Mouse (Mus musculus): ENCODE results near the gene Atxn7l3.

The Atxn7l3 gene

DNA sequence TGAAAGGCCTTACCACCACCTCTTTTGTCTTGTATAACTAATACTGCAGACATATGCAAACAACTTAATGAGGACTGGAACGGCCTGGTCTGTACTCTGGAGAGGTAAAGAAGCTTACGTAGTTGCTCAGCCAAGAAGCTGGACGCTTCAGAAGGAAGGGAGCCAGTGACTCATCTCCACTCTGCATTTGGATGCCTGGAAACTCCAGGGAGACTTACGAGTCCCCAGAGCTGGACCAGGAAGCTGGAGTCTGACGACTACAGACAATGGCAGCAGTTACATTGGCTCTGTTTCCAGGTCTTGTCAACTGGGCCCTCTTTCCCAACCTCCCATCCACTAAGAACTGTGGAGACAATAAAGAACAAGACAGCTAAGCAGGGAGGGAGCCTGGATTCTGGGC lies 30.8 kb upstream of the Atxn7l3 start:
- Histone ChIP-seq H3K9me3 (ENCODE audit: low read length) (no peaks in the 10 kb centered on the region), H3K36me3 (ENCODE audit: insufficient read depth, low read length) (no peaks in the 10 kb centered on the region), H3K27me3 (ENCODE audit: insufficient read depth, low read length) (no peaks in the 10 kb centered on the region), H3K4me3 (replicated peaks; ENCODE audit: low read length) (0 out of 2 replicates have a peak overlapping the region, but pooled peaks have one; percentile 52), H3K4me1 (replicated peaks; ENCODE audit: low read depth, low read length) (peaks cover 79% of the 10 kb centered on the region)
- TF ChIP-seq POU5F1 (IDR thresholded peaks at IDR 0.05; ENCODE audit: borderline replicate concordance, low read length) (no peak), CTCF (conservative IDR thresholded peaks at IDR 0.05; ENCODE audit: low read length) (no peak), NANOG (IDR thresholded peaks at IDR 0.05; ENCODE audit: borderline replicate concordance, low read length) (no peak)

DNA sequence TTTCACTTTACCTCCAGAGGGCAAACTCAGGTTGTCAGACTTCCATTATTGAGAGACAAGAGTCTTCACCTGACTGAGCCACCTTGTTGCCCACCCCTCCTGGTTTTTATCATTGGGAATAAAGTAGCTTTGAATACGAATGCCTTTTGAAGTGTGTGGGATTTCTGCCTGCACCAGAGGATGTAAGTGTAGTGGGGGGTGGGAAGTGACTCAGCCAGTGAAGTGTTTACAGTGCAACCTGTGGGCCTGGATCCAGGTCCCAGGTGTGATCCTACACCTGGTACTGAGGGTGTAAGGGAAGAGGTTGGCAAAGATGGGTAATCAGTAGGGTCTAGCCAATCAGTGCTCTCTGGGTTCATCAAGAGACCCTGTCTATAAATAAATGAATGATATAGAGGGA lies 27.1 kb upstream of the Atxn7l3 start:
- Histone ChIP-seq H3K27me3 (ENCODE audit: insufficient read depth, low read length) (no peaks in the 10 kb centered on the region), H3K4me3 (replicated peaks; ENCODE audit: low read length) (no peak overlapping the region), H3K9me3 (ENCODE audit: low read length) (no peaks in the 10 kb centered on the region), H3K4me1 (replicated peaks; ENCODE audit: low read depth, low read length) (peaks cover 67% of the 10 kb centered on the region), H3K36me3 (ENCODE audit: insufficient read depth, low read length) (no peaks in the 10 kb centered on the region)
- TF ChIP-seq NANOG (IDR thresholded peaks at IDR 0.05; ENCODE audit: borderline replicate concordance, low read length) (no peak), CTCF (conservative IDR thresholded peaks at IDR 0.05; ENCODE audit: low read length) (no peak), POU5F1 (IDR thresholded peaks at IDR 0.05; ENCODE audit: borderline replicate concordance, low read length) (no peak)

DNA sequence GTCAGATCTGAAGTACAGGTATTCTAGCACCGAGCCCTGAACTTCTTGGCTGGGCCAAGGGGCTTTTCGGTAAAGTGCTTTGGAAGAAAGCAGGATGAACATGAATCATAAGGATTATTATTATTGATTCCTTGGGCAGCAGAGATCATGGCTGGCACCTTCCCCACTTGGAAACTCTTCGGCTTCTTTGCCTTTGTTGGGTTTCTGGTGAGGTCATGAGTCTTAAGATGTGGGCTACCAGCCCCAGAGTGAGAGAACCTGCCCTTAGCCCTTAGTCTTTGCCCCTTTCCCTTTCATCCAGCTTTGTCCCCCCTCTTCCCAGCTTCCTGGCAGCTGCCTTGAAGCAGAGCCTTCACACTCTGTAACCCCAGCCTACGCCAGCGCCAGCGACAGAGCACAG lies 25.5 kb upstream of the Atxn7l3 start:
- Histone ChIP-seq H3K36me3 (ENCODE audit: insufficient read depth, low read length) (no peaks in the 10 kb centered on the region), H3K9me3 (ENCODE audit: low read length) (no peaks in the 10 kb centered on the region), H3K4me1 (replicated peaks; ENCODE audit: low read depth, low read length) (peaks cover 51% of the 10 kb centered on the region), H3K4me3 (replicated peaks; ENCODE audit: low read length) (no peak overlapping the region), H3K27me3 (ENCODE audit: insufficient read depth, low read length) (no peaks in the 10 kb centered on the region)
- TF ChIP-seq NANOG (IDR thresholded peaks at IDR 0.05; ENCODE audit: borderline replicate concordance, low read length) (no peak), CTCF (conservative IDR thresholded peaks at IDR 0.05; ENCODE audit: low read length) (no peak), POU5F1 (IDR thresholded peaks at IDR 0.05; ENCODE audit: borderline replicate concordance, low read length) (no peak)

DNA sequence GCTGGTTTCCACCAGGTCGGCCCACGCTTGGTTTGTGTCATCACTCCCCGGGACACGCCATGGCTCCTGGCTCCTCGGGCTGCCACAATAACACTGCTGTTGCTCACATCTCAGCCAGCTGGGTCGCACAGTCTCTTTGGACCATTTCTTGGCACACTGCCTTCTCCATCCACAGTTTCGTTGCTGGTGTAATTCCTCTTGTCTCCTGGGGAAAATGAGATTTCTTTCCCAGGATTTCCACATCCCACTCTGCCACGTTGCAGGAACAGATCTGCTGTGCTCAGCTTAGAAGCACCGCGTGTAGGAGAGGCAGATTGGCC lies 24.2 kb upstream of the Atxn7l3 start:
- Histone ChIP-seq H3K4me3 (replicated peaks; ENCODE audit: low read length) (peak overlapping the region; percentile 91), H3K4me1 (replicated peaks; ENCODE audit: low read depth, low read length) (peaks cover 51% of the 10 kb centered on the region), H3K9me3 (ENCODE audit: low read length) (no peaks in the 10 kb centered on the region), H3K27me3 (ENCODE audit: insufficient read depth, low read length) (no peaks in the 10 kb centered on the region), H3K36me3 (ENCODE audit: insufficient read depth, low read length) (peaks cover 6% of the 10 kb centered on the region)
- no peak for TF ChIP-seq CTCF (conservative IDR thresholded peaks at IDR 0.05; ENCODE audit: low read length)

DNA sequence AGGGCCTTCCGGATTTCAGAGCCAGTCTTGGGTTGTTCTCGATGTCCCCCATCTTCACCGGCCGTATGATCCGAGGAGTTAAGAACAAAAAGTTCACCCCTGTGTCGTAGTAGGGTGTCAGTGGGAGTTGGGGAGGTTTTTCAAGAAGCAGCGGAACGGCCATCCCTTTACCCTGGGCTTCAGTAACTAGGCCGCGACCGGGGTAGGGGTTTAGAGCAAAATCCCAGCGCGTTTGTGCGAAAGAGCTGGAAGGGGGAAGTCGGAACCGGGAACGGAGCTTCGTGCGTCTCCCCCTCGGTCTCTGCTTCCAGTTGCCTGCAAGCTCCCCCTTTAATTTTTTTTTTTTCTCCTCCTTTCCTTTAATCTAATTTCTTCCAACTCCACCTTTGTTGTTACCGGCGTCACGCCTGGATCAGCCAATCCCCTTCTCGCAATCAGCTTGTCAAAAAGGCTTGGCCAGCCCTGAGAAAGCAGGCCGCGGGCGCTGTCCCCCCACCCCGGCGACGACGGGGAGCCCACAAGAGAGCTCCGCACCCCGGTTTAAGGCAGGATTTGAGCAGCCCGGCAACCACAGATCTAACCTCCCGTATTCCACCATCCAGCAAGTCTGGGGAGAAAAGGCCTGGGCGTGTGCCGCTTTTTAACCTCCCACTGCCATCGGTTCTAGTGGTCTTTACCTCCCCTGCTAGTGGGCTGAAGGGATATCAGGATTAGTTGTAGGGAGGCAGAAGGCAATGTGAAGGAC lies 23.7 kb upstream of the Atxn7l3 start:
- TF ChIP-seq NANOG (IDR thresholded peaks at IDR 0.05; ENCODE audit: borderline replicate concordance, low read length) (no peak), CTCF (conservative IDR thresholded peaks at IDR 0.05; ENCODE audit: low read length) (no peak), POU5F1 (IDR thresholded peaks at IDR 0.05; ENCODE audit: borderline replicate concordance, low read length) (no peak)
- H3K4me1 ChIP-seq (replicated peaks; ENCODE audit: low read depth, low read length): peaks cover 56% of the 10 kb centered on the region
- no peaks in the 10 kb centered on the region for H3K9me3 ChIP-seq (ENCODE audit: low read length)
- peaks cover 11% of the 10 kb centered on the region for H3K36me3 ChIP-seq (ENCODE audit: insufficient read depth, low read length)
- peak overlapping the region; percentile 91 for H3K4me3 ChIP-seq (replicated peaks; ENCODE audit: low read length)
- H3K27me3 ChIP-seq (ENCODE audit: insufficient read depth, low read length): no peaks in the 10 kb centered on the region

DNA sequence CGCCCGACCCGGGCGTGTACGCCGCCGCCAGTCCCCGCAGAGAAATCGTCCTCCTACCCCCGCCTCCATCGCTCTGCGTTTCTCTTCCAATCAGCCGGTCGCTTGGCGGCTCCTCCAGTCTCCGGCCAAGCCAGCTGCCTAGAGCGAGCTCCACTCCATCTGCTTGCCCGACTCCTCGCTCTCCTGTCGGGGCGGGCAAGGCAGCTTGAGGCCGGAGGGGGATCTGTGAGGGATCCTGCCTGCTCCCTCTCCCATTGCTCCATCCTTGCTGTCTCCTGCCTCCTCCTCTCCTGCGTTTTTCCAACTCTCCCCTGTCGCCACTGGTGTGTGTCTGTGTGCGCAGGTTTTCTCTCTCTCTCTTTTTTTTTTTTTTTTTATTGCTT lies 23.0 kb upstream of the Atxn7l3 start, which contains the start of gene Ubtf:
TSS of gene Ubtf (minus strand) at position 333 of the 383 bp plus-strand sequence.
- H3K4me1 ChIP-seq (replicated peaks; ENCODE audit: low read depth, low read length): peaks cover 59% of the 10 kb centered on the region
- H3K36me3 ChIP-seq (ENCODE audit: insufficient read depth, low read length): peaks cover 19% of the 10 kb centered on the region
- peak within 1 kb of the TSS; percentile 91 for H3K4me3 ChIP-seq (replicated peaks; ENCODE audit: low read length)
- TF ChIP-seq POU5F1 (IDR thresholded peaks at IDR 0.05; ENCODE audit: borderline replicate concordance, low read length): no peak
- no peaks in the 10 kb centered on the region for H3K27me3 ChIP-seq (ENCODE audit: insufficient read depth, low read length)
- no peaks in the 10 kb centered on the region for H3K9me3 ChIP-seq (ENCODE audit: low read length)

DNA sequence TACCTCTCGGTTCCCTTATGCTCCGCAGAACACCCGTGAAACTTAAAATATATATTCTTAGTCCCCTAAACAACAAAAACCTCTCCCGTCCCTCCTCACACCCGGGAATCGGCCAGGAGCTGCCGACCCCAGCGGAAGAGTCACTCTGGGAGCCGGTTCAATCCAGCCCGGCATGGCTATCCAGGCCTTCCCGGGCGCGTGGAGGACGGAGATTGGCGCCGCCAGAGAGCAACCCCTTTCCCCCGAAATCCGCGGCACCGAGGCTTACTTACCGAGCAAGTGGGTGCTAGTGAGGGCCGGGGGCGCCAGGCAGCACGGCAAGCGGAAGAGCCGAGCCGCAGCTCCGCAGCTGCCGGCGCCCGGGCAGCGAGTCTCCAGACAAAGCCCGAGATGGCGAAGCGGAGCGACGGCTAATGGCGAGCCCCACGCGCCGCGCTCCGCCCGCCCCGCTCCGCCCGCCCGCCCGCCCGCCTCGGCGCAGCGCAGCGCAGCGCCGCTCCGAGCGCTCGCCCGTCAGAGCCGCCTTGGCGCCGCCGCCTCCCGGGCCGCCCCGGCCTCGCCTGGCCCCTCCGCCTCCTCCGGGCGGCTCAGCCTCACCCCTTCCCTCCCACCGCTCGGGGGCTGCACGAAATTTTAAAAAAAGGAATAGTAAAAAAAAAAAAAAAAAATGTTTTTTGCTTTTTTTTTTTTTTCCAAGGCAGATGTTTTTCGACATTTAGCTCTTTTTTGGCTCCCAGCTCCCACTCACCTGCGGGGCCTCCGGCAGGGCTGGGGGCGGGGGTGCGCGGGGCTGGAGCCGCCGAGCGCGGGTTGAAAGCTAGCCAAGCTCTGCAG lies 22.4 kb upstream of the Atxn7l3 start:
- H3K27me3 ChIP-seq (ENCODE audit: insufficient read depth, low read length): no peaks in the 10 kb centered on the region
- TF ChIP-seq CTCF (conservative IDR thresholded peaks at IDR 0.05; ENCODE audit: low read length) (no peak), NANOG (IDR thresholded peaks at IDR 0.05; ENCODE audit: borderline replicate concordance, low read length) (no peak), POU5F1 (IDR thresholded peaks at IDR 0.05; ENCODE audit: borderline replicate concordance, low read length) (no peak)

DNA sequence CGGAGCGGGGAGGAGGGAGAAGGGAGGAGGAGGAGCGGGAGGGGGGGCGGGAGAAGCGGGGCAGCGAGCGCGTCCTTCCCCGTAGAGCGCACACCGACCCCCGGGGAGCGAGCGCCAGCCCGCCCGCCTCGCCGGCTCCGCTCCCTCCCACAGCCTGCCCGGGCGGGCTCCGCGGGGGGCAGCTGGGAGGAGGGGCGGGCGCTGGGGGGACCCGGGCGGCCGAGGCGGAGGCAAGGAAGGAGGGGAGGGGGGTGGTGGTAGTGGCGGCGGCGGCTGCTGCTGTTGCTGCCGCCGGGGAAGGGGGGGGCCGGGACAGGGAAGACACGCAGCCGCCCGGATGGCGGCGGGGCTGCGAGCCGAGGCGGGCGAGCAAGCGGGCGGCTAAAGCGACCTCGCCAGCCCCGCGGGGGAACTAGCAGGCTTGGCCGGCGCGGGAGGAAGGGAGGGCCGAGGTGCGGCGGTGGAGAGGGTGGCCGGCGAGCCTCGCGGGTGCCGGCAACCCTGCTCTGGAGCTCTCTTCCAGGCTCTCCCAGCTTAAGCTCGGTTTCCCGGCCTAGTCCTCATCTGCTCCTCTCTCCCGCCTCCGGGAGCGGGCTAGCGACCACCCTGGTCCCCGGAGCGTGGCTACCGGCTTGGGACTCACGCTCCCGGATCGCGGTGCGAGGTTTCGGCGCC lies 21.6 kb upstream of the Atxn7l3 start:
- Histone ChIP-seq H3K4me3 (replicated peaks; ENCODE audit: low read length) (peak overlapping the region; percentile 91), H3K36me3 (ENCODE audit: insufficient read depth, low read length) (peaks cover 32% of the 10 kb centered on the region), H3K9me3 (ENCODE audit: low read length) (no peaks in the 10 kb centered on the region), H3K27me3 (ENCODE audit: insufficient read depth, low read length) (no peaks in the 10 kb centered on the region), H3K4me1 (replicated peaks; ENCODE audit: low read depth, low read length) (peaks cover 59% of the 10 kb centered on the region)
- TF ChIP-seq CTCF (conservative IDR thresholded peaks at IDR 0.05; ENCODE audit: low read length) (no peak), POU5F1 (IDR thresholded peaks at IDR 0.05; ENCODE audit: borderline replicate concordance, low read length) (no peak), NANOG (IDR thresholded peaks at IDR 0.05; ENCODE audit: borderline replicate concordance, low read length) (no peak)

More for the DNA sequence above, 22.4 kb upstream of the Atxn7l3 start:
- H3K4me3 ChIP-seq (replicated peaks; ENCODE audit: low read length): peak overlapping the region; percentile 91
- H3K36me3 ChIP-seq (ENCODE audit: insufficient read depth, low read length): peaks cover 25% of the 10 kb centered on the region
- no peaks in the 10 kb centered on the region for H3K9me3 ChIP-seq (ENCODE audit: low read length)
- peaks cover 59% of the 10 kb centered on the region for H3K4me1 ChIP-seq (replicated peaks; ENCODE audit: low read depth, low read length)

Measured in E14TG2a.4 (cell line).